Mouse (Mus musculus): ENCODE results near the gene Adamts3. TPM values are rescaled to one million over a fixed set of nuclear protein-coding genes. Genes with fewer than 3 reads are reported as not detected.
A peak's percentile ranks its signal among the peaks of the same experiment; 100 is the strongest.

Adamts3 gene
- polyA plus RNA-seq, 1 experiment from 2014 or later = 3.8 TPM

- Histone ChIP-seq H3K9ac (no peak overlapping the region), H3K4me3 (peak overlapping the region; percentile 73), H3K36me3 (no peaks in the 10 kb centered on the region), H3K27ac (replicated peaks) (no peak overlapping the region), H3K9me3 (no peaks in the 10 kb centered on the region), H3K4me1 (replicated peaks) (peaks cover 8% of the 10 kb centered on the region), H3K27me3 (no peaks in the 10 kb centered on the region), H3K4me2 (peak overlapping the region; percentile 97)
- no peak for ATAC-seq (ENCODE audit: low FRiP score, low read depth)
- WGBS = 56% methylated on average over 4 of the region's 4 CpGs
These were observed 1.7 kb downstream of the Adamts3 start for GRCm38 (mm10) chr5:89881425-89881824.

GRCm38 (mm10) chr5:89878866-89879392 lies 4.2 kb downstream of the Adamts3 start:
- H3K36me3 ChIP-seq = no peaks in the 10 kb centered on the region
- peaks cover 8% of the 10 kb centered on the region for H3K4me1 ChIP-seq (replicated peaks)
- H3K9ac ChIP-seq = no peak overlapping the region
- H3K4me3 ChIP-seq = no peak overlapping the region
- ATAC-seq (ENCODE audit: low FRiP score, low read depth) = no peak
- 76% methylated on average over 11 of the region's 11 CpGs for WGBS
- H3K27me3 ChIP-seq = no peaks in the 10 kb centered on the region
- H3K27ac ChIP-seq (replicated peaks) = no peak overlapping the region
- H3K4me2 ChIP-seq = no peak overlapping the region
- no peaks in the 10 kb centered on the region for H3K9me3 ChIP-seq

DNA sequence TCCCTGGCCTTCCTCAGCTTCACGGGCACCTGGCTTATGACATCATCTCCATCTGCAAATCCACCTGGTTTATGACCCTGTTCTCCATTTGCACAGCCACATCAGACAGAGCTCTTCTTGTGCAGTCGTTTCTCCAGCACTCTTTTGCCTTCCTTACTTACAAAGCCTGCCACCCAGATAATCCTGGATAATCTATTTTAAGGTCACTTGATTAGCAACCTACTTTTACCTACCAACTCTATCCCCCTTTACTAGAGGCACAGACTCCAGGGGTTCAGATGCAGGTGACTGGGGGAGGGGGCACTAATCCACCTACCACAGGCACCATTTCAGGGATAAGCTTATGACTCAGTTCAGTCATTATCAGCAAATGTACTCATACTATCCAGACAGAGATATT lies 10.5 kb downstream of the Adamts3 start:
- no peak overlapping the region for H3K4me3 ChIP-seq
- H3K9ac ChIP-seq = no peak overlapping the region
- no peak overlapping the region for H3K27ac ChIP-seq (replicated peaks)
- WGBS = 75% methylated on average over 2 of the region's 2 CpGs
- no peak overlapping the region for H3K4me2 ChIP-seq
- H3K27me3 ChIP-seq = no peaks in the 10 kb centered on the region
- no peaks in the 10 kb centered on the region for H3K36me3 ChIP-seq
- H3K4me1 ChIP-seq (replicated peaks) = no peaks in the 10 kb centered on the region
- H3K9me3 ChIP-seq = no peaks in the 10 kb centered on the region
- no peak for ATAC-seq (ENCODE audit: low FRiP score, low read depth)

DNA sequence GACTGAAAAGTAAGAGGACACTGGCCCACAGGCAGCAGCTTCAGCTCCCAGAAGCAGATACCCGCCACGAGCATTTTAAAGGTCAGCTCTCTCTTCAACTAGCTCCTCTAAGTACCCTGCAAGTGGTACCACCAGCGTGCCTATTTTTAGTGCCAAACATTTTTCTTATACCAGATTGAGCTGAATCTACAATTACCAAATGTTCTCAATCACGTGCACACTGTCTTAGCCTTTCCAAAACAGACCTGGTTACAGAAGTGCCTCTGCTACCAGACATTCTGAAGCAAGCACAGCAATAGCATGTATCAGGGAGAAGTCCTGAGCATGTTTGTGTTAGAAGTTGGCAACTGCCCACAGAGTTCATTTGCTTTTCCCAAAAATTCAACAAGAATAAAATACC lies 23.5 kb downstream of the Adamts3 start:
- WGBS = 93% methylated on average over 4 of the region's 4 CpGs
- ATAC-seq (ENCODE audit: low FRiP score, low read depth) = no peak

DNA sequence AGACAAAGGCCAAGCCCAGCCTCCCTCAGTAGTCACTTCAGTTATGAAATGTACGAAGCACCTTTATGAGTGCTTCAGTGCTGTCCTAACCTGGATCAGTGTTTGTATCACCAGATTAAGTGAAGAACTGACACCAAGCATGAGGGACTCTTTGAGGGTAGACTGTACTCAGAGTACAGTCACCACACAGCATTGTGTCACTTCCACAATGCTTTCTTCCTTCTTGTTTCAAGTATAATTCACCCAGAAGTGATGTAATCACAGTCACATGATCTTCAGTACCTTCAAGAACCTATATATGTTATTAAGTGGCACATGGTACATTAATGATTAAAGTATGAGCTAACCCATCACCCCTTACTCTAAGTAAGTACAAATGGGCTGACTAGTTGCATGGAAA lies 24.3 kb downstream of the Adamts3 start:
- Histone ChIP-seq H3K36me3 (0 out of 2 replicates have a peak, but pooled peaks cover 4% of the 10 kb centered on the region), H3K9me3 (no peaks in the 10 kb centered on the region), H3K27me3 (no peaks in the 10 kb centered on the region), H3K4me1 (replicated peaks) (no peaks in the 10 kb centered on the region), H3K27ac (replicated peaks) (no peak overlapping the region), H3K9ac (no peak overlapping the region), H3K4me2 (no peak overlapping the region), H3K4me3 (no peak overlapping the region)
- 94% methylated on average over 1 of the region's 1 CpGs for WGBS
- ATAC-seq (ENCODE audit: low FRiP score, low read depth) = no peak

More for the DNA sequence above, 23.5 kb downstream of the Adamts3 start:
- H3K4me3 ChIP-seq = no peak overlapping the region
- H3K4me1 ChIP-seq (replicated peaks) = no peaks in the 10 kb centered on the region
- no peak overlapping the region for H3K9ac ChIP-seq
- H3K4me2 ChIP-seq = no peak overlapping the region
- no peaks in the 10 kb centered on the region for H3K27me3 ChIP-seq
- H3K36me3 ChIP-seq = 0 out of 2 replicates have a peak, but pooled peaks cover 4% of the 10 kb centered on the region
- no peaks in the 10 kb centered on the region for H3K9me3 ChIP-seq
- no peak overlapping the region for H3K27ac ChIP-seq (replicated peaks)

- 24% methylated on average over 1 of the region's 1 CpGs for WGBS
- no peak overlapping the region for H3K27ac ChIP-seq (replicated peaks)
- peak; percentile 69 for ATAC-seq (ENCODE audit: low FRiP score, low read depth)
- H3K36me3 ChIP-seq = no peaks in the 10 kb centered on the region
- no peak overlapping the region for H3K4me3 ChIP-seq
- H3K9ac ChIP-seq = no peak overlapping the region
- no peaks in the 10 kb centered on the region for H3K27me3 ChIP-seq
- no peaks in the 10 kb centered on the region for H3K9me3 ChIP-seq
- no peak overlapping the region for H3K4me2 ChIP-seq
- H3K4me1 ChIP-seq (replicated peaks) = peaks cover 11% of the 10 kb centered on the region; the same call in 1 of the 2 replicates
These were observed 36.6 kb downstream of the Adamts3 start for GRCm38 (mm10) chr5:89846551-89846950.

DNA sequence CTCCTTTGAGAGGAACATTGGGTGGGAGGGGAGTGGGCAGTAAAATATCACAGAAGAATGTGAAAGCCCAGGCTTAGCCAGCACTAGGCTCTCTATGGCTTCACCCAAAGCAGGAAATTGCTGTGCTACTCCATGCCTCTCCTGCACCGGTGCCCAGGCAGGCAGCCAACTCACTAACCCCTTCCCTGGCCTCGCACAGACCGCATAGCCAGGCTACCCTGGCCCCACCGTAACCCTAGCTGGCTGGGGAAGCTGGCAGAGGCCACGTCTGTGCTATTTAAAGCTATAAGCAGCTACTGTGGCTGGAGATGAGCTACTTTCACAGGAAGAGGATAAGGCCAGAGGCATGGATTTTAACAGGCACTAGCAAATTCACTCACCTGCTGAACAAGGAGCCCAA lies 38.8 kb downstream of the Adamts3 start:
- H3K4me2 ChIP-seq = no peak overlapping the region
- H3K4me3 ChIP-seq = no peak overlapping the region
- peak overlapping the region; percentile 32; the same call in 1 of the 2 replicates for H3K27ac ChIP-seq (replicated peaks)

DNA sequence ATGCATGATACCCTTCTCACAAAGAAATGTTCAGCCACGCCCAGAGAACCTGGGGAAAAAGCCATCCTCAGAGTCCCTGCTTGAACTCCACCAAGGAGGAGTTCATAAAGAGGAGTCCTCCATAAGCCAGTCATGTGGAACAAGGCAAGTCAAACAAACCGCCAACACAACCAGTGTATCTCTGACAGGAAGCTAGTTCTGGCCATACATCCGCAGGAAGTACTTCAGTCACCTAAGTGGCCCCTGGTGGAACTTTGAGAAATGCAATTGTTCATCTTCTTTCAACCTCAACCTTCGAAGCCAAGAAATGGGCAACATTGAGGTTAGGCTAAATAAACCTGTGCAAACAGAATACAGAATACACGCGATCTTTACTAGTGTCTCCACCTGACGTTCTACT lies 39.7 kb downstream of the Adamts3 start:
- 92% methylated on average over 7 of the region's 7 CpGs for WGBS
- no peak overlapping the region for H3K4me3 ChIP-seq
- no peak overlapping the region for H3K27ac ChIP-seq (replicated peaks)
- peaks cover 11% of the 10 kb centered on the region; the same call in 1 of the 2 replicates for H3K4me1 ChIP-seq (replicated peaks)
- no peaks in the 10 kb centered on the region for H3K27me3 ChIP-seq
- H3K36me3 ChIP-seq = no peaks in the 10 kb centered on the region
- ATAC-seq (ENCODE audit: low FRiP score, low read depth) = no peak
- H3K9me3 ChIP-seq = no peaks in the 10 kb centered on the region
- H3K9ac ChIP-seq = no peak overlapping the region
- H3K4me2 ChIP-seq = no peak overlapping the region

More for the DNA sequence above, 38.8 kb downstream of the Adamts3 start:
- Histone ChIP-seq H3K9me3 (no peaks in the 10 kb centered on the region), H3K27me3 (no peaks in the 10 kb centered on the region), H3K36me3 (no peaks in the 10 kb centered on the region), H3K9ac (no peak overlapping the region), H3K4me1 (replicated peaks) (peaks cover 11% of the 10 kb centered on the region; the same call in 1 of the 2 replicates)
- 44% methylated on average over 5 of the region's 5 CpGs for WGBS
- ATAC-seq (ENCODE audit: low FRiP score, low read depth) = peak; percentile 89

DNA sequence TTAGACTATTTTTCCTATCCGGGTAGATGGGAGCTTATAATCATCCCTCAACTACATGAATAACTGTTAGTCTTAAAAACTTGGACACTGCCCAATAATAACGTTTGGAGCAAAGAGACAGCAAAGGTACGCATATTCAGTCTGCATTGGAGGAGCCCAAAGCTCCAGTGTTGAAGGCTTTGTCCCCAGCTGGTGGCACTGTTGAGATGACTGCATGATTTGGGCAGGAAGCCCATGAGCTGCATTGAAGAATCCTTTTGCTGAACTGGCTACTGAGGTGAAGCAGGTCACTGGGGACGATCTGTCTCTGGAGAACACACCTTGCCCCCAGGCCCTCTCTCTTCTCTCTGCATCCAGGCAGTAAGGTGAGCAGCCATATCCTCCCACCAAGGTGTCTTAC lies 43.5 kb downstream of the Adamts3 start:
- Histone ChIP-seq H3K27ac (replicated peaks) (no peak overlapping the region), H3K4me1 (replicated peaks) (peaks cover 11% of the 10 kb centered on the region; the same call in 1 of the 2 replicates), H3K36me3 (no peaks in the 10 kb centered on the region), H3K27me3 (no peaks in the 10 kb centered on the region), H3K9me3 (no peaks in the 10 kb centered on the region), H3K4me2 (no peak overlapping the region), H3K9ac (no peak overlapping the region), H3K4me3 (no peak overlapping the region)
- WGBS = 84% methylated on average over 4 of the region's 4 CpGs
- ATAC-seq (ENCODE audit: low FRiP score, low read depth) = no peak

- no peaks in the 10 kb centered on the region for H3K27me3 ChIP-seq
- H3K4me3 ChIP-seq = no peak overlapping the region
- H3K9me3 ChIP-seq = no peaks in the 10 kb centered on the region
- H3K4me1 ChIP-seq (replicated peaks) = no peaks in the 10 kb centered on the region
- no peaks in the 10 kb centered on the region for H3K36me3 ChIP-seq
- H3K9ac ChIP-seq = no peak overlapping the region
- 88% methylated on average over 1 of the region's 1 CpGs for WGBS
- H3K27ac ChIP-seq (replicated peaks) = no peak overlapping the region
- no peak overlapping the region for H3K4me2 ChIP-seq
- no peak for ATAC-seq (ENCODE audit: low FRiP score, low read depth)
These were observed 62.0 kb downstream of the Adamts3 start for GRCm38 (mm10) chr5:89821175-89821574.

DNA sequence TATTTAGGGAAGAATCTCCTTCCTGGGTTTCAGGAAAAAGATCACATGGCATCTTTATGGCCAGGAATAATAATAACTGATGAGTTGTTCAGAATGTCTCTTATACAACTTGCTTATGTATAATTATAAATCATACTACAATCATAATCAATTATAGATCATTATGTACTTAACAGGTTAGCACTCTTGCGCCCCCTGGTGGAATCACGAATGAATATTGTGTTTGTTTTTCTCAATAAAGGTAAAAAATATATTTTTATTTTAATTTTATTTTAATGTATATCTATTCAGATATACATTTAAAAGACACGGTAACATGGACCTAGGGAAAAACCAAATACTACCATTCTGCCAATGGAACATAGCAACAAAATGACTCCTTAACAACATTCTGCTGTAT lies 63.6 kb downstream of the Adamts3 start:
- Histone ChIP-seq H3K27ac (replicated peaks) (no peak overlapping the region), H3K4me2 (no peak overlapping the region), H3K9me3 (no peaks in the 10 kb centered on the region), H3K36me3 (no peaks in the 10 kb centered on the region), H3K4me3 (no peak overlapping the region), H3K9ac (no peak overlapping the region), H3K27me3 (no peaks in the 10 kb centered on the region), H3K4me1 (replicated peaks) (no peaks in the 10 kb centered on the region)
- 26% methylated on average over 3 of the region's 3 CpGs for WGBS
- ATAC-seq (ENCODE audit: low FRiP score, low read depth) = no peak

DNA sequence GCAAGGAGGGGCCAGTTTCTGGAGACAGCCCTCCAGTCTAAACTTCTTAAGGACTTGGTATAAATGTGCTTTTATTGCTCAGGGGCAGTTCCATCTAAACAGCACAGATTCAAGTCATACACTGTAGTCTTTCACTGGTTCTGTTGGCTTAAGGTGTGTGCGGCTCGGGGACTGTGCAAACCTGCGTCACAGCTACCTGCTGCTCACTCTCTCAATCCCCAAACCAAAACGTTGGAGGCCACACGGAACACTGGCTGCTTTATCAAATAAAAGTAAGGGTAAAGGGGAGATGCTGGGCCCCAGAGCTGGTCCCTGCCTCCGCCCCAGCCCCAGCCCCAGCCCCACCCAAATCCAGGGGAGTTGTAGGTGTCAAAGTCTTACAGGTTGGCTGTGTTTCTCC lies 66.5 kb downstream of the Adamts3 start:
- Histone ChIP-seq H3K4me1 (replicated peaks) (no peaks in the 10 kb centered on the region), H3K9ac (no peak overlapping the region), H3K4me2 (no peak overlapping the region), H3K27me3 (no peaks in the 10 kb centered on the region), H3K4me3 (no peak overlapping the region), H3K9me3 (no peaks in the 10 kb centered on the region), H3K27ac (replicated peaks) (no peak overlapping the region), H3K36me3 (no peaks in the 10 kb centered on the region)
- ATAC-seq (ENCODE audit: low FRiP score, low read depth) = no peak
- WGBS = 86% methylated on average over 6 of the region's 6 CpGs

- Histone ChIP-seq H3K4me1 (replicated peaks) (no peaks in the 10 kb centered on the region), H3K4me3 (no peak overlapping the region), H3K4me2 (no peak overlapping the region), H3K27me3 (no peaks in the 10 kb centered on the region), H3K9ac (no peak overlapping the region), H3K9me3 (no peaks in the 10 kb centered on the region), H3K36me3 (no peaks in the 10 kb centered on the region), H3K27ac (replicated peaks) (no peak overlapping the region)
- no peak for ATAC-seq (ENCODE audit: low FRiP score, low read depth)
- 75% methylated on average over 3 of the region's 3 CpGs for WGBS
These were observed 68.6 kb downstream of the Adamts3 start for GRCm38 (mm10) chr5:89814552-89814951.
